Mouse (Mus musculus) WW6 (cell line): ENCODE data around the gene Zfp865.

ENCODE experiments used
- DNase-seq: peaks from one replicate; pipeline ENCODE4 v3.0.0-alpha.2; 2013; ENCODE audit warnings: low read depth, low spot score

Gene Zfp865

GRCm38 (mm10) chr7:5080815-5081214 is 60.6 kb downstream of the Zfp865 start:
- DNase-seq = no peak

GRCm38 (mm10) chr7:5081241-5081640 is 61.1 kb downstream of the Zfp865 start:
- no peak for DNase-seq

GRCm38 (mm10) chr7:5081939-5082338 is 61.8 kb downstream of the Zfp865 start:
- no peak for DNase-seq

- no peak for DNase-seq
These were observed 63.3 kb downstream of the Zfp865 start for GRCm38 (mm10) chr7:5083325-5084105.

GRCm38 (mm10) chr7:5085512-5085911 is 65.3 kb downstream of the Zfp865 start:
- no peak for DNase-seq
